8 mouse cellular contexts compared by ENCODE assay signal in the genomic region with DNA sequence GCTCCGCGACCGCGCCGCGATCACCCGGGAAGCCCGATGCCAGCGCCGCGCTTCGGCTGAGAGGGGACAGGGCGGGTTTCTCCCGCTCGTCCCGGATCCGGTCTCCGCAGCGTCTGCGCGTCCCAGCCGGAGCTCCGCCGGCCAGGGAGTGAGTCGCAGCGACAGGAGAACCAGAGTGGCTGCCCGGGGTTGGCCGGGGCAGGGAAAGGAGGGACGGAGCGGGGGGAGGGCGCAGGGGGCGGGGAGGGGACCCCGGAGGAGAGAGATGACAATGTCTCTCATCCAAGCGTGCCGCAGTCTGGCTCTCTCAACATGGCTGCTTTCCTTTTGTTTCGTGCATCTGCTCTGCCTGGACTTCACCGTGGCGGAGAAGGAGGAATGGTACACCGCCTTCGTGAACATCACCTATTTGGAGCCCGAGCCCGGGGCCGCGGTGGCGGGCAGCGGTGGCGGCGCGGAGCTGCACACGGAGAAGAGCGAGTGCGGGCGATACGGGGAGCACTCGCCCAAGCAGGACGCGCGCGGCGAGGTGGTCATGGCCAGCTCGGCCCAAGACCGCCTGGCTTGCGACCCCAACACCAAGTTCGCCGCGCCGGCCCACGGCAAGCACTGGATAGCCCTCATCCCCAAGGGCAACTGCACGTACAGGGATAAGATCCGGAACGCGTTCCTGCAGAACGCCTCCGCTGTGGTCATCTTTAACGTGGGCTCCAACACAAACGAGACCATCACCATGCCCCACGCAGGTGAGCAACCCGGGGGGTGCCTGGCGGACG. TPM values are rescaled to one million over a fixed set of nuclear protein-coding genes. Genes with fewer than 3 reads are reported as not detected.
A peak's percentile ranks its signal among the peaks of the same experiment; 100 is the strongest.
DNase-seq lines count a peak whose midpoint lies in the region; ATAC-seq and TF ChIP-seq lines count a peak whose summit lies in the region.

No protein-coding gene starts in this region.

- H3K4me1 ChIP-seq in embryonic facial prominence, embryonic 12.5 days = peaks cover 20% of the 10 kb centered on the region
- H3K4me1 ChIP-seq in heart, embryonic 11.5 days (ENCODE audit: control insufficient read depth, insufficient read depth, low read length) = no peaks in the 10 kb centered on the region
- H3K4me1 ChIP-seq in liver, embryonic 14.5 days (replicated peaks; ENCODE audit: control insufficient read depth in 2 of 2, insufficient read depth in 2 of 2, low read length in 1 of 2) = no peaks in the 10 kb centered on the region
- peaks cover 30% of the 10 kb centered on the region for H3K4me1 ChIP-seq in neural tube, embryonic 13.5 days (replicated peaks)
- peaks cover 6% of the 10 kb centered on the region for H3K4me1 ChIP-seq in thymus, adult 2 months (replicated peaks; ENCODE audit: control insufficient read depth, insufficient read depth, low read length)

- peak; percentile 62 for ATAC-seq in embryonic facial prominence, embryonic 12.5 days (ENCODE audit: insufficient number of reproducible peaks, insufficient read depth, low FRiP score, low TSS enrichment)
- ATAC-seq in heart, embryonic 11.5 days (replicated peaks; ENCODE audit: insufficient number of reproducible peaks, low FRiP score, low TSS enrichment) = peak; percentile 62
- peak; percentile 15; the same call in 1 of the 2 replicates for ATAC-seq in liver, embryonic 14.5 days (ENCODE audit: insufficient read depth)
- peak; percentile 77 for ATAC-seq in neural tube, embryonic 13.5 days (ENCODE audit: low read depth)

- no peaks in the 10 kb centered on the region for H3K27me3 ChIP-seq in embryonic facial prominence, embryonic 12.5 days
- 0 out of 2 replicates have a peak, but pooled peaks cover 4% of the 10 kb centered on the region for H3K27me3 ChIP-seq in heart, embryonic 11.5 days (ENCODE audit: control insufficient read depth, insufficient read depth, low read length)
- H3K27me3 ChIP-seq in liver, embryonic 14.5 days (ENCODE audit: control insufficient read depth, insufficient read depth, low read length) = peaks cover 19% of the 10 kb centered on the region
- no peaks in the 10 kb centered on the region for H3K27me3 ChIP-seq in neural tube, embryonic 13.5 days
- no peaks in the 10 kb centered on the region; the same call in 1 of the 2 replicates for H3K27me3 ChIP-seq in thymus, adult 2 months (ENCODE audit: control insufficient read depth, insufficient read depth, low read length)

- TF ChIP-seq EP300 in liver, embryonic 14.5 days (IDR thresholded peaks at IDR 0.05; ENCODE audit: low read depth) = no peak

- H3K27ac ChIP-seq in embryonic facial prominence, embryonic 12.5 days = peak overlapping the region; percentile 75
- H3K27ac ChIP-seq in heart, embryonic 11.5 days (ENCODE audit: low read depth, low read length) = peak overlapping the region; percentile 54; the same call in 1 of the 2 replicates
- H3K27ac ChIP-seq in liver, embryonic 14.5 days = no peak overlapping the region
- peak overlapping the region; percentile 93 for H3K27ac ChIP-seq in neural tube, embryonic 13.5 days (replicated peaks)
- H3K27ac ChIP-seq in thymus, adult 2 months (ENCODE audit: control insufficient read depth, insufficient read depth, low read length) = no peak overlapping the region

- no peak for TF ChIP-seq CTCF in liver, embryonic 14.5 days (IDR thresholded peaks at IDR 0.05; ENCODE audit: low read depth)
- TF ChIP-seq CTCF in thymus, adult 2 months (IDR thresholded peaks at IDR 0.05; ENCODE audit: borderline replicate concordance, control insufficient read depth, extremely low read depth, insufficient read depth, low read length, poor library complexity) = no peak

- no peaks in the 10 kb centered on the region for H3K9me3 ChIP-seq in embryonic facial prominence, embryonic 12.5 days
- H3K9me3 ChIP-seq in heart, embryonic 11.5 days (replicated peaks; ENCODE audit: control insufficient read depth, low read length) = no peaks in the 10 kb centered on the region
- no peaks in the 10 kb centered on the region for H3K9me3 ChIP-seq in liver, embryonic 14.5 days (ENCODE audit: control insufficient read depth, low read length)
- H3K9me3 ChIP-seq in neural tube, embryonic 13.5 days = no peaks in the 10 kb centered on the region

- peak overlapping the region; percentile 82 for H3K4me2 ChIP-seq in embryonic facial prominence, embryonic 12.5 days (replicated peaks)
- peak overlapping the region; percentile 87 for H3K4me2 ChIP-seq in heart, embryonic 11.5 days
- H3K4me2 ChIP-seq in liver, embryonic 14.5 days (ENCODE audit: low read depth) = peak overlapping the region; percentile 76
- peak overlapping the region; percentile 64 for H3K4me2 ChIP-seq in neural tube, embryonic 13.5 days

- WGBS in embryonic facial prominence, embryonic 12.5 days = under 1% methylated on average over 78 of the region's 80 CpGs
- 1% methylated on average over 74 of the region's 80 CpGs for WGBS in heart, embryonic 11.5 days (ENCODE audit: insufficient replicate concordance)
- under 1% methylated on average over 76 of the region's 80 CpGs for WGBS in liver, embryonic 14.5 days (ENCODE audit: insufficient replicate concordance)
- under 1% methylated on average over 75 of the region's 80 CpGs for WGBS in neural tube, embryonic 13.5 days
- under 1% methylated on average over 80 of the region's 80 CpGs for WGBS in thymus, adult 2 months

- H3K9ac ChIP-seq in embryonic facial prominence, embryonic 12.5 days = peak overlapping the region; percentile 84
- H3K9ac ChIP-seq in heart, embryonic 11.5 days (ENCODE audit: low read depth, low read length) = peak overlapping the region; percentile 81
- H3K9ac ChIP-seq in liver, embryonic 14.5 days (replicated peaks) = no peak overlapping the region
- H3K9ac ChIP-seq in neural tube, embryonic 13.5 days = peak overlapping the region; percentile 94

- peak overlapping the region; percentile 76 for H3K4me3 ChIP-seq in embryonic facial prominence, embryonic 12.5 days
- peak overlapping the region; percentile 77 for H3K4me3 ChIP-seq in heart, embryonic 11.5 days (ENCODE audit: low read depth, low read length)
- peak overlapping the region; percentile 54 to 57 for H3K4me3 ChIP-seq in liver, embryonic 14.5 days (ENCODE audit: insufficient read depth in 1 of 2, low read depth in 2 of 2, low read length in 2 of 2)
- peak overlapping the region; percentile 85 for H3K4me3 ChIP-seq in neural tube, embryonic 13.5 days
- H3K4me3 ChIP-seq in thymus, adult 2 months (ENCODE audit: control insufficient read depth, insufficient read depth, low read length) = peak overlapping the region; percentile 29

- TF ChIP-seq POLR2A in thymus, adult 2 months (IDR thresholded peaks at IDR 0.05; ENCODE audit: control insufficient read depth, extremely low read depth, insufficient read depth, low read length, poor library complexity) = no peak

- DNase-seq in spleen, adult 18-20 months = peak; percentile 8 to 25
- DNase-seq in spleen, adult 12 weeks (ENCODE audit: low spot score) = no peak
- peak; percentile 55 for DNase-seq in kidney, postnatal 14 days
- DNase-seq in liver, embryonic 14.5 days (ENCODE audit: low read depth in 3 of 3, low spot score in 3 of 3) = no peak
- peak; percentile 28 for DNase-seq in thymus, adult 2 months

- H3K36me3 ChIP-seq in embryonic facial prominence, embryonic 12.5 days = no peaks in the 10 kb centered on the region
- no peaks in the 10 kb centered on the region for H3K36me3 ChIP-seq in heart, embryonic 11.5 days (ENCODE audit: control insufficient read depth, insufficient read depth, low read length)
- H3K36me3 ChIP-seq in liver, embryonic 14.5 days (replicated peaks; ENCODE audit: control insufficient read depth, insufficient read depth, low read depth) = no peaks in the 10 kb centered on the region
- no peaks in the 10 kb centered on the region for H3K36me3 ChIP-seq in neural tube, embryonic 13.5 days
- no peaks in the 10 kb centered on the region for H3K36me3 ChIP-seq in thymus, adult 2 months (ENCODE audit: control insufficient read depth, insufficient read depth, low read length)

RNA-seq across cellular contexts. Expression of a gene that starts 0.8 kb away (rescaled TPM):
- polyA plus RNA-seq in embryonic facial prominence, embryonic 12.5 days (2016; fragmentation: Nextera tagmentation; extraction: Ambion mirVana) = 2.6 and 3.1 TPM in 2 replicates
- polyA plus RNA-seq in heart, embryonic 11.5 days (2014; fragmentation: Nextera tagmentation; extraction: Ambion mirVana) = 0.62 and 1.1 TPM in 2 replicates
- polyA plus RNA-seq in liver, embryonic 14.5 days (2012; rRNA removed) = 0.19 TPM in 2 replicates
- 0.04 and 0.17 TPM in 2 replicates for polyA plus RNA-seq in liver, embryonic 14.5 days (2014; fragmentation: Nextera tagmentation; extraction: Ambion mirVana)
- polyA plus RNA-seq in neural tube, embryonic 13.5 days (2015; fragmentation: Nextera tagmentation; extraction: Ambion mirVana) = 2.7 and 3.0 TPM in 2 replicates
- 1.4 and 1.5 TPM in 2 replicates for polyA plus RNA-seq in thymus, adult 2 months (2012; rRNA removed)

Comparison
In these comparisons a context has a peak if more than half of its experiments do, and no peak if none do; other contexts are left out.
1. DNase-seq: peak in spleen, adult 18-20 months (2 of 2), kidney, postnatal 14 days (single experiment) and thymus, adult 2 months (single experiment); none in spleen, adult 12 weeks (single experiment) and liver, embryonic 14.5 days (0 of 3).
2. ATAC-seq: peak in every context shown above with its lines; median percentile 77 in neural tube, embryonic 13.5 days; 62 in embryonic facial prominence, embryonic 12.5 days; 62 in heart, embryonic 11.5 days; 15 in liver, embryonic 14.5 days.
3. H3K27ac ChIP-seq: peak in embryonic facial prominence, embryonic 12.5 days (single experiment), heart, embryonic 11.5 days (single experiment) and neural tube, embryonic 13.5 days (single experiment); none in liver, embryonic 14.5 days (single experiment) and thymus, adult 2 months (single experiment).
4. H3K4me3 ChIP-seq: peak in every context shown above with its lines; median percentile 85 in neural tube, embryonic 13.5 days; 77 in heart, embryonic 11.5 days; 76 in embryonic facial prominence, embryonic 12.5 days; 56 in liver, embryonic 14.5 days; 29 in thymus, adult 2 months.
5. Peak in every context shown above with its lines, with median percentiles within 50 percentile points of each other: H3K4me2 ChIP-seq.